Mouse (Mus musculus): ENCODE results near the gene Il1rl2. TPM values are rescaled to one million over a fixed set of nuclear protein-coding genes. Genes with fewer than 3 reads are reported as not detected.

Gene Il1rl2
- total and polyA plus RNA-seq, 2 experiments: 0.06 to 0.37 TPM

- Histone ChIP-seq H3K9ac (ENCODE audit: low read depth, low read length) (no peak overlapping the region), H3K36me3 (ENCODE audit: control insufficient read depth, insufficient read depth, low read length) (no peaks in the 10 kb centered on the region), H3K27ac (replicated peaks; ENCODE audit: insufficient read depth, low read depth, low read length) (no peak overlapping the region), H3K79me2 (ENCODE audit: control insufficient read depth, insufficient read depth, low read length) (no peaks in the 10 kb centered on the region), H3K4me1 (ENCODE audit: control insufficient read depth, insufficient read depth, low read length) (no peaks in the 10 kb centered on the region; the same call in 1 of the 2 replicates), H3K4me3 (ENCODE audit: insufficient read depth, low read depth, low read length) (no peak overlapping the region), H3K27me3 (ENCODE audit: control insufficient read depth, insufficient read depth, low read length) (no peaks in the 10 kb centered on the region)
- 53% methylated on average over 4 of the region's 4 CpGs for WGBS
- no peak for DNase-seq (ENCODE audit: extremely low read depth, low read depth, low spot score)
- TF ChIP-seq CTCF (IDR thresholded peaks at IDR 0.05; ENCODE audit: low read depth, low read length) (no peak), POLR2A (IDR thresholded peaks at IDR 0.05; ENCODE audit: extremely low read depth, insufficient read depth, low read length) (no peak)
These were observed 27.9 kb downstream of the Il1rl2 start for GRCm38 (mm10) chr1:40352158-40352903.

- H3K4me1 ChIP-seq (ENCODE audit: control insufficient read depth, insufficient read depth, low read length): no peaks in the 10 kb centered on the region; the same call in 1 of the 2 replicates
- WGBS: 57% methylated on average over 2 of the region's 2 CpGs
- no peak overlapping the region for H3K27ac ChIP-seq (replicated peaks; ENCODE audit: insufficient read depth, low read depth, low read length)
- H3K79me2 ChIP-seq (ENCODE audit: control insufficient read depth, insufficient read depth, low read length): no peaks in the 10 kb centered on the region
- TF ChIP-seq POLR2A (IDR thresholded peaks at IDR 0.05; ENCODE audit: extremely low read depth, insufficient read depth, low read length): no peak
- no peak for TF ChIP-seq CTCF (IDR thresholded peaks at IDR 0.05; ENCODE audit: low read depth, low read length)
- H3K4me3 ChIP-seq (ENCODE audit: insufficient read depth, low read depth, low read length): no peak overlapping the region
- H3K9ac ChIP-seq (ENCODE audit: low read depth, low read length): no peak overlapping the region
- H3K27me3 ChIP-seq (ENCODE audit: control insufficient read depth, insufficient read depth, low read length): no peaks in the 10 kb centered on the region
- no peak for DNase-seq (ENCODE audit: extremely low read depth, low read depth, low spot score)
- no peaks in the 10 kb centered on the region for H3K36me3 ChIP-seq (ENCODE audit: control insufficient read depth, insufficient read depth, low read length)
These were observed 28.5 kb downstream of the Il1rl2 start for GRCm38 (mm10) chr1:40352904-40353286.

- H3K9ac ChIP-seq (ENCODE audit: low read depth, low read length): no peak overlapping the region
- no peaks in the 10 kb centered on the region for H3K27me3 ChIP-seq (ENCODE audit: control insufficient read depth, insufficient read depth, low read length)
- H3K27ac ChIP-seq (replicated peaks; ENCODE audit: insufficient read depth, low read depth, low read length): no peak overlapping the region
- H3K36me3 ChIP-seq (ENCODE audit: control insufficient read depth, insufficient read depth, low read length): no peaks in the 10 kb centered on the region
- no peak overlapping the region for H3K4me3 ChIP-seq (ENCODE audit: insufficient read depth, low read depth, low read length)
- DNase-seq (ENCODE audit: extremely low read depth, low read depth, low spot score): no peak
- no peaks in the 10 kb centered on the region; the same call in 1 of the 2 replicates for H3K4me1 ChIP-seq (ENCODE audit: control insufficient read depth, insufficient read depth, low read length)
- 93% methylated on average over 3 of the region's 3 CpGs for WGBS
- TF ChIP-seq CTCF (IDR thresholded peaks at IDR 0.05; ENCODE audit: low read depth, low read length) (no peak), POLR2A (IDR thresholded peaks at IDR 0.05; ENCODE audit: extremely low read depth, insufficient read depth, low read length) (no peak)
- no peaks in the 10 kb centered on the region for H3K79me2 ChIP-seq (ENCODE audit: control insufficient read depth, insufficient read depth, low read length)
These were observed 30.3 kb downstream of the Il1rl2 start for GRCm38 (mm10) chr1:40354665-40355064.

- no peak for DNase-seq (ENCODE audit: extremely low read depth, low read depth, low spot score)
- TF ChIP-seq POLR2A (IDR thresholded peaks at IDR 0.05; ENCODE audit: extremely low read depth, insufficient read depth, low read length) (no peak), CTCF (IDR thresholded peaks at IDR 0.05; ENCODE audit: low read depth, low read length) (no peak)
- no peak overlapping the region for H3K4me3 ChIP-seq (ENCODE audit: insufficient read depth, low read depth, low read length)
- H3K36me3 ChIP-seq (ENCODE audit: control insufficient read depth, insufficient read depth, low read length): no peaks in the 10 kb centered on the region
- H3K79me2 ChIP-seq (ENCODE audit: control insufficient read depth, insufficient read depth, low read length): no peaks in the 10 kb centered on the region
- H3K27ac ChIP-seq (replicated peaks; ENCODE audit: insufficient read depth, low read depth, low read length): no peak overlapping the region
- no peak overlapping the region for H3K9ac ChIP-seq (ENCODE audit: low read depth, low read length)
- no peaks in the 10 kb centered on the region; the same call in 1 of the 2 replicates for H3K4me1 ChIP-seq (ENCODE audit: control insufficient read depth, insufficient read depth, low read length)
- WGBS: 92% methylated on average over 4 of the region's 4 CpGs
- no peaks in the 10 kb centered on the region for H3K27me3 ChIP-seq (ENCODE audit: control insufficient read depth, insufficient read depth, low read length)
These were observed 31.0 kb downstream of the Il1rl2 start for GRCm38 (mm10) chr1:40355431-40355843.

- Histone ChIP-seq H3K4me1 (ENCODE audit: control insufficient read depth, insufficient read depth, low read length) (no peaks in the 10 kb centered on the region; the same call in 1 of the 2 replicates), H3K36me3 (ENCODE audit: control insufficient read depth, insufficient read depth, low read length) (no peaks in the 10 kb centered on the region), H3K9ac (ENCODE audit: low read depth, low read length) (no peak overlapping the region), H3K27ac (replicated peaks; ENCODE audit: insufficient read depth, low read depth, low read length) (no peak overlapping the region), H3K27me3 (ENCODE audit: control insufficient read depth, insufficient read depth, low read length) (no peaks in the 10 kb centered on the region), H3K4me3 (ENCODE audit: insufficient read depth, low read depth, low read length) (no peak overlapping the region), H3K79me2 (ENCODE audit: control insufficient read depth, insufficient read depth, low read length) (no peaks in the 10 kb centered on the region)
- 59% methylated on average over 10 of the region's 10 CpGs for WGBS
- DNase-seq (ENCODE audit: extremely low read depth, low read depth, low spot score): no peak
- no peak for TF ChIP-seq POLR2A (IDR thresholded peaks at IDR 0.05; ENCODE audit: extremely low read depth, insufficient read depth, low read length)
- TF ChIP-seq CTCF (IDR thresholded peaks at IDR 0.05; ENCODE audit: low read depth, low read length): no peak
These were observed 31.6 kb downstream of the Il1rl2 start for GRCm38 (mm10) chr1:40355904-40356521.

GRCm38 (mm10) chr1:40357921-40358320 lies 33.5 kb downstream of the Il1rl2 start:
- no peak overlapping the region for H3K4me3 ChIP-seq (ENCODE audit: insufficient read depth, low read depth, low read length)
- TF ChIP-seq CTCF (IDR thresholded peaks at IDR 0.05; ENCODE audit: low read depth, low read length): no peak
- no peak for TF ChIP-seq POLR2A (IDR thresholded peaks at IDR 0.05; ENCODE audit: extremely low read depth, insufficient read depth, low read length)
- H3K27ac ChIP-seq (replicated peaks; ENCODE audit: insufficient read depth, low read depth, low read length): no peak overlapping the region
- H3K4me1 ChIP-seq (ENCODE audit: control insufficient read depth, insufficient read depth, low read length): no peaks in the 10 kb centered on the region; the same call in 1 of the 2 replicates
- H3K9ac ChIP-seq (ENCODE audit: low read depth, low read length): no peak overlapping the region
- H3K36me3 ChIP-seq (ENCODE audit: control insufficient read depth, insufficient read depth, low read length): no peaks in the 10 kb centered on the region
- no peaks in the 10 kb centered on the region for H3K27me3 ChIP-seq (ENCODE audit: control insufficient read depth, insufficient read depth, low read length)
- no peaks in the 10 kb centered on the region for H3K79me2 ChIP-seq (ENCODE audit: control insufficient read depth, insufficient read depth, low read length)
- 55% methylated on average over 2 of the region's 2 CpGs for WGBS
- no peak for DNase-seq (ENCODE audit: extremely low read depth, low read depth, low spot score)
